Mouse (Mus musculus): ENCODE measurements around the gene Sspn. TPM values are rescaled to one million over a fixed set of nuclear protein-coding genes. Genes with fewer than 3 reads are reported as not detected.

Gene Sspn
- total and polyA plus RNA-seq, 3 experiments: 0.11 TPM; not detected in 2

GRCm38 (mm10) chr6:145918236-145918635 is 13.2 kb upstream of the Sspn start:
- Histone ChIP-seq H3K9me3 (replicated peaks) (peaks cover 64% of the 10 kb centered on the region), H3K4me1 (ENCODE audit: insufficient read depth, low read depth, low read length) (no peaks in the 10 kb centered on the region), H3K27me3 (ENCODE audit: insufficient read depth, low read length) (no peaks in the 10 kb centered on the region), H3K36me3 (replicated peaks) (no peaks in the 10 kb centered on the region), H3K4me3 (ENCODE audit: low read depth, low read length) (no peak overlapping the region)
- TF ChIP-seq POLR2AphosphoS5 (IDR thresholded peaks at IDR 0.05; ENCODE audit: insufficient replicate concordance, low read depth, low read length): no peak
- TF ChIP-seq GATA2 (IDR thresholded peaks at IDR 0.05; ENCODE audit: borderline replicate concordance, low read depth, low read length): no peak
- TF ChIP-seq CTCF (IDR thresholded peaks at IDR 0.05; ENCODE audit: low read depth, low read length): no peak
- TF ChIP-seq TAL1 (conservative IDR thresholded peaks at IDR 0.05; ENCODE audit: low read depth, low read length): no peak
- TF ChIP-seq GATA1 (IDR thresholded peaks at IDR 0.05; ENCODE audit: borderline replicate concordance, low read length): no peak
- DNase-seq (ENCODE audit: low spot score): no peak
- ATAC-seq (ENCODE audit: extremely low read depth, insufficient number of reproducible peaks, low FRiP score, poor library complexity, severe bottlenecking): no peak

DNA sequence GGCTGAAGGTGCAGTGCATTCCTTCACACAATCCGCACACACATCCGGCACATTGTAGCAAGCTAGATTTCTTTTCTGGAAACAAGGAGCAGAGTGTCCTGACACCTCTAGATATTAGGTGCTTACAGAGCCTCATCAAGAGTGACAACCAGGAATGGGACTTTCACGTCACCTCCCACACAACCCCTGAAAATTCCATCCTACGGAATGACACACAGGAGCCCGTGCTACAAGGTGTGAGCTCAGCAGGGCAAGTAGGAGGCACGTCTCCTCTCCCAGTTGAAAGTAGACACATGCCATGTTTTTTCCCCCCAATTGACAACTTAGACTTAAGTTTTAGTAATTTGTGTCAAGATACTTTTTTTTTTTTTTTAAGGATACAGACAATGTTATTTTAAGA is 7.8 kb upstream of the Sspn start:
- ATAC-seq (ENCODE audit: extremely low read depth, insufficient number of reproducible peaks, low FRiP score, poor library complexity, severe bottlenecking) (no peak), DNase-seq (ENCODE audit: low spot score) (no peak)
- no peaks in the 10 kb centered on the region for H3K4me1 ChIP-seq (ENCODE audit: insufficient read depth, low read depth, low read length)
- no peak for TF ChIP-seq POLR2AphosphoS5 (IDR thresholded peaks at IDR 0.05; ENCODE audit: insufficient replicate concordance, low read depth, low read length)
- TF ChIP-seq CTCF (IDR thresholded peaks at IDR 0.05; ENCODE audit: low read depth, low read length): no peak
- TF ChIP-seq GATA2 (IDR thresholded peaks at IDR 0.05; ENCODE audit: borderline replicate concordance, low read depth, low read length): no peak
- TF ChIP-seq TAL1 (conservative IDR thresholded peaks at IDR 0.05; ENCODE audit: low read depth, low read length): no peak
- no peak for TF ChIP-seq GATA1 (IDR thresholded peaks at IDR 0.05; ENCODE audit: borderline replicate concordance, low read length)
- peaks cover 78% of the 10 kb centered on the region for H3K9me3 ChIP-seq (replicated peaks)
- H3K4me3 ChIP-seq (ENCODE audit: low read depth, low read length): no peak overlapping the region
- H3K36me3 ChIP-seq (replicated peaks): no peaks in the 10 kb centered on the region
- H3K27me3 ChIP-seq (ENCODE audit: insufficient read depth, low read length): no peaks in the 10 kb centered on the region

- ATAC-seq (ENCODE audit: extremely low read depth, insufficient number of reproducible peaks, low FRiP score, poor library complexity, severe bottlenecking) (no peak), DNase-seq (ENCODE audit: low spot score) (no peak)
- no peaks in the 10 kb centered on the region for H3K36me3 ChIP-seq (replicated peaks)
- H3K9me3 ChIP-seq (replicated peaks): peaks cover 63% of the 10 kb centered on the region
- no peaks in the 10 kb centered on the region; the same call in 1 of the 2 replicates for H3K27me3 ChIP-seq (ENCODE audit: insufficient read depth, low read length)
- H3K4me3 ChIP-seq (ENCODE audit: low read depth, low read length): peak overlapping the region; percentile 38; the same call in 1 of the 2 replicates
- no peaks in the 10 kb centered on the region for H3K4me1 ChIP-seq (ENCODE audit: insufficient read depth, low read depth, low read length)
- no peak for TF ChIP-seq TAL1 (conservative IDR thresholded peaks at IDR 0.05; ENCODE audit: low read depth, low read length)
- TF ChIP-seq GATA2 (IDR thresholded peaks at IDR 0.05; ENCODE audit: borderline replicate concordance, low read depth, low read length): no peak
- TF ChIP-seq POLR2AphosphoS5 (IDR thresholded peaks at IDR 0.05; ENCODE audit: insufficient replicate concordance, low read depth, low read length): no peak
Observed at GRCm38 (mm10) chr6:145934001-145934696, 2.7 kb downstream of the Sspn start.

DNA sequence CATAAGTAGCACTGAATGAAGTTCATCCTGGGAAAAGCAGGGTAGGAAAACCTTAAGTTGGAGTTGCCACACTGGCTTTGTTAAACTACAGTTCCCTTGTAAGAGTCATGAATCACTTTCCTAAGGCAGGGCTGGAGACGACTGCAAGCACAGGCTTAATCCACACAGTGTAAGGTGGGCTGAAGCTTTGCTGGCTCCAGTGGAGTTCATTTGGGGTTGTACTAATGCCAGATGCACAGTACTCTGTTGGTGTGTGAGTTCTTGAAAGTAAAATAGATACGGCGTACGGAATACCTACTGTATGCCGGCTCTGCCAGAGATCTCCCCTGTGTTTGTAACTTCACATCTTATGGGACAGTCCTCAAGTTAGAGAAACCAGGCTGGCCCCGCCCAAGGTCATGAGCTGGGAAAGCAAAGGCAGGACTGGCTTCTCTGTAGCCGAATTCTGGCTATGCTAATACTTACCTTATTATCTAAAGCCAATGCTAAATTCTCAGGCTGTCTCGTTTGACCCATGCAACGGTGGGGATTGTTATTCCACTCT is 3.3 kb downstream of the Sspn start:
- Histone ChIP-seq H3K4me3 (ENCODE audit: low read depth, low read length) (no peak overlapping the region), H3K9me3 (replicated peaks) (peaks cover 63% of the 10 kb centered on the region), H3K36me3 (replicated peaks) (no peaks in the 10 kb centered on the region), H3K27me3 (ENCODE audit: insufficient read depth, low read length) (no peaks in the 10 kb centered on the region; the same call in 1 of the 2 replicates), H3K4me1 (ENCODE audit: insufficient read depth, low read depth, low read length) (no peaks in the 10 kb centered on the region)
- ATAC-seq (ENCODE audit: extremely low read depth, insufficient number of reproducible peaks, low FRiP score, poor library complexity, severe bottlenecking): no peak
- DNase-seq (ENCODE audit: low spot score): no peak
- TF ChIP-seq CTCF (IDR thresholded peaks at IDR 0.05; ENCODE audit: low read depth, low read length): no peak
- no peak for TF ChIP-seq GATA1 (IDR thresholded peaks at IDR 0.05; ENCODE audit: borderline replicate concordance, low read length)
- TF ChIP-seq GATA2 (IDR thresholded peaks at IDR 0.05; ENCODE audit: borderline replicate concordance, low read depth, low read length): no peak
- no peak for TF ChIP-seq POLR2AphosphoS5 (IDR thresholded peaks at IDR 0.05; ENCODE audit: insufficient replicate concordance, low read depth, low read length)

- no peaks in the 10 kb centered on the region for H3K36me3 ChIP-seq (replicated peaks)
- TF ChIP-seq GATA2 (IDR thresholded peaks at IDR 0.05; ENCODE audit: borderline replicate concordance, low read depth, low read length) (no peak), TAL1 (conservative IDR thresholded peaks at IDR 0.05; ENCODE audit: low read depth, low read length) (no peak)
- DNase-seq (ENCODE audit: low spot score) (no peak), ATAC-seq (ENCODE audit: extremely low read depth, insufficient number of reproducible peaks, low FRiP score, poor library complexity, severe bottlenecking) (no peak)
- no peak overlapping the region for H3K4me3 ChIP-seq (ENCODE audit: low read depth, low read length)
- no peaks in the 10 kb centered on the region; the same call in 1 of the 2 replicates for H3K27me3 ChIP-seq (ENCODE audit: insufficient read depth, low read length)
- no peaks in the 10 kb centered on the region for H3K4me1 ChIP-seq (ENCODE audit: insufficient read depth, low read depth, low read length)
- H3K9me3 ChIP-seq (replicated peaks): peaks cover 68% of the 10 kb centered on the region
Observed at GRCm38 (mm10) chr6:145935912-145936311, 4.5 kb downstream of the Sspn start.

- no peaks in the 10 kb centered on the region for H3K36me3 ChIP-seq (replicated peaks)
- H3K27me3 ChIP-seq (ENCODE audit: insufficient read depth, low read length): no peaks in the 10 kb centered on the region; the same call in 1 of the 2 replicates
- no peaks in the 10 kb centered on the region for H3K4me1 ChIP-seq (ENCODE audit: insufficient read depth, low read depth, low read length)
- peaks cover 70% of the 10 kb centered on the region for H3K9me3 ChIP-seq (replicated peaks)
- DNase-seq (ENCODE audit: low spot score) (no peak), ATAC-seq (ENCODE audit: extremely low read depth, insufficient number of reproducible peaks, low FRiP score, poor library complexity, severe bottlenecking) (no peak)
- H3K4me3 ChIP-seq (ENCODE audit: low read depth, low read length): no peak overlapping the region
- TF ChIP-seq GATA1 (IDR thresholded peaks at IDR 0.05; ENCODE audit: borderline replicate concordance, low read length): no peak
- TF ChIP-seq TAL1 (conservative IDR thresholded peaks at IDR 0.05; ENCODE audit: low read depth, low read length): no peak
- no peak for TF ChIP-seq GATA2 (IDR thresholded peaks at IDR 0.05; ENCODE audit: borderline replicate concordance, low read depth, low read length)
- no peak for TF ChIP-seq CTCF (IDR thresholded peaks at IDR 0.05; ENCODE audit: low read depth, low read length)
- no peak for TF ChIP-seq POLR2AphosphoS5 (IDR thresholded peaks at IDR 0.05; ENCODE audit: insufficient replicate concordance, low read depth, low read length)
Observed at GRCm38 (mm10) chr6:145936511-145936910, 5.1 kb downstream of the Sspn start.
